Mouse (Mus musculus) midbrain, embryonic 12.5 days (tissue): ENCODE data around the gene Armc7. TPM values are rescaled to one million over a fixed set of nuclear protein-coding genes. Genes with fewer than 3 reads are reported as not detected.

Source experiments
- ATAC-seq: fragments of 200-750 bp; cut with Nextera tagmentation; 2 replicates; pipeline ENCODE4 v1.8.0; 2017; ENCODE audit warnings: low read depth, moderate TSS enrichment, moderate library complexity; ENCODE audit not compliant: low FRiP score
- H3K27ac ChIP-seq: fragments of 300-500 bp; sonication (generic); replicated peaks from 2 replicates; pipeline ENCODE4 v1.5.1; 2016; ENCODE audit warnings: mild to moderate bottlenecking
- H3K27me3 ChIP-seq: fragments of 300-500 bp; sonication (generic); 2 replicates; pipeline ENCODE4 v1.6.1; 2016; ENCODE audit warnings: mild to moderate bottlenecking
- H3K36me3 ChIP-seq: fragments of 300-500 bp; sonication (generic); 2 replicates; pipeline ENCODE4 v1.6.1; 2016
- H3K4me1 ChIP-seq: fragments of 300-500 bp; sonication (generic); 2 replicates; pipeline ENCODE4 v1.6.1; 2016
- H3K4me2 ChIP-seq: fragments of 300-500 bp; sonication (generic); replicated peaks from 2 replicates; pipeline ENCODE4 v1.6.1; 2016; ENCODE audit warnings: mild to moderate bottlenecking, moderate library complexity
- H3K4me3 ChIP-seq: fragments of 300-500 bp; sonication (generic); 2 replicates; pipeline ENCODE4 v1.5.1; 2016; ENCODE audit warnings: mild to moderate bottlenecking
- H3K9ac ChIP-seq: fragments of 300-500 bp; sonication (generic); replicated peaks from 2 replicates; pipeline ENCODE4 v1.6.1; 2016; ENCODE audit warnings: mild to moderate bottlenecking, moderate library complexity
- H3K9me3 ChIP-seq: fragments of 300-500 bp; sonication (generic); 2 replicates; pipeline ENCODE4 v1.6.1; 2016; ENCODE audit warnings: mild to moderate bottlenecking
- WGBS: fragments of 180-500 bp; shearing (Covaris S2); methylation state at CpG from one replicate; pipeline ENCODE4 v1.1.7; 2016; 5-methylcytosine and 5-hydroxymethylcytosine counted together
- polyA plus RNA-seq: library from polyadenylated mRNA; unstranded; fragments of >200 nt; fragmentation: Nextera tagmentation; extraction: Ambion mirVana; gene quantifications from 2 replicates; pipeline ENCODE4 v1.2.1, GENCODE M21; 2016

The Armc7 gene
- polyA plus RNA-seq, 1 experiment from 2014 or later = 10.3 TPM

- 95% methylated on average over 6 of the region's 6 CpGs for WGBS
- Histone ChIP-seq H3K27ac (no peak overlapping the region), H3K4me2 (no peak overlapping the region), H3K4me3 (no peak overlapping the region), H3K27me3 (no peaks in the 10 kb centered on the region), H3K36me3 (peaks cover 62% of the 10 kb centered on the region), H3K4me1 (peaks cover 17% of the 10 kb centered on the region), H3K9me3 (no peaks in the 10 kb centered on the region), H3K9ac (no peak overlapping the region)
- ATAC-seq = no peak
Measured at GRCm38 (mm10) chr11:115502636-115503035, 27.2 kb downstream of the Armc7 start.

GRCm38 (mm10) chr11:115506586-115506985 is 31.1 kb downstream of the Armc7 start:
- H3K9me3 ChIP-seq = no peaks in the 10 kb centered on the region
- no peak overlapping the region for H3K9ac ChIP-seq
- H3K27me3 ChIP-seq = no peaks in the 10 kb centered on the region
- WGBS = 66% methylated on average over 3 of the region's 3 CpGs
- no peak overlapping the region for H3K4me3 ChIP-seq
- ATAC-seq = no peak
- H3K36me3 ChIP-seq = peaks cover 24% of the 10 kb centered on the region
- H3K27ac ChIP-seq = no peak overlapping the region
- H3K4me2 ChIP-seq = no peak overlapping the region
- H3K4me1 ChIP-seq = peaks cover 52% of the 10 kb centered on the region

- Histone ChIP-seq H3K9ac (no peak overlapping the region), H3K27me3 (no peaks in the 10 kb centered on the region), H3K36me3 (peaks cover 12% of the 10 kb centered on the region), H3K4me1 (peaks cover 56% of the 10 kb centered on the region), H3K4me2 (no peak overlapping the region), H3K9me3 (no peaks in the 10 kb centered on the region), H3K27ac (no peak overlapping the region), H3K4me3 (no peak overlapping the region)
- 81% methylated on average over 2 of the region's 2 CpGs for WGBS
- no peak for ATAC-seq
Measured at GRCm38 (mm10) chr11:115508061-115508460, 32.6 kb downstream of the Armc7 start.

- Histone ChIP-seq H3K27ac (0 out of 2 replicates have a peak overlapping the region, but pooled peaks have one; percentile 42), H3K4me2 (peak overlapping the region; percentile 77), H3K27me3 (no peaks in the 10 kb centered on the region), H3K9ac (peak overlapping the region; percentile 39), H3K36me3 (no peaks in the 10 kb centered on the region), H3K4me3 (peak overlapping the region; percentile 92), H3K9me3 (no peaks in the 10 kb centered on the region), H3K4me1 (peaks cover 57% of the 10 kb centered on the region)
- 43% methylated on average over 6 of the region's 6 CpGs for WGBS
- no peak for ATAC-seq
Measured at GRCm38 (mm10) chr11:115509773-115510506, 34.5 kb downstream of the Armc7 start.

- Histone ChIP-seq H3K9ac (peak overlapping the region; percentile 98; the same call in 1 of the 2 replicates), H3K9me3 (no peaks in the 10 kb centered on the region), H3K4me3 (peak overlapping the region; percentile 92), H3K4me1 (peaks cover 60% of the 10 kb centered on the region), H3K27me3 (no peaks in the 10 kb centered on the region), H3K36me3 (no peaks in the 10 kb centered on the region), H3K27ac (no peak overlapping the region), H3K4me2 (peak overlapping the region; percentile 77)
- no peak for ATAC-seq
- WGBS = 70% methylated on average over 5 of the region's 5 CpGs
Measured at GRCm38 (mm10) chr11:115510507-115510888, 35.0 kb downstream of the Armc7 start.

- no peaks in the 10 kb centered on the region for H3K27me3 ChIP-seq
- H3K36me3 ChIP-seq = no peaks in the 10 kb centered on the region
- H3K9me3 ChIP-seq = no peaks in the 10 kb centered on the region
- peak overlapping the region; percentile 77 for H3K4me2 ChIP-seq
- H3K27ac ChIP-seq = no peak overlapping the region
- peak overlapping the region; percentile 92 for H3K4me3 ChIP-seq
- ATAC-seq = no peak
- peak overlapping the region; percentile 98 for H3K9ac ChIP-seq
- 68% methylated on average over 2 of the region's 2 CpGs for WGBS
- peaks cover 57% of the 10 kb centered on the region for H3K4me1 ChIP-seq
Measured at GRCm38 (mm10) chr11:115511121-115511520, 35.7 kb downstream of the Armc7 start.

GRCm38 (mm10) chr11:115512004-115512403 is 36.5 kb downstream of the Armc7 start:
- peak overlapping the region; percentile 81; the same call in 1 of the 2 replicates for H3K27ac ChIP-seq
- no peaks in the 10 kb centered on the region for H3K27me3 ChIP-seq
- ATAC-seq = no peak
- H3K4me2 ChIP-seq = peak overlapping the region; percentile 77
- H3K4me3 ChIP-seq = peak overlapping the region; percentile 92
- H3K4me1 ChIP-seq = peaks cover 49% of the 10 kb centered on the region
- WGBS = 43% methylated on average over 3 of the region's 3 CpGs
- no peaks in the 10 kb centered on the region for H3K9me3 ChIP-seq
- H3K9ac ChIP-seq = peak overlapping the region; percentile 98
- no peaks in the 10 kb centered on the region for H3K36me3 ChIP-seq

- Histone ChIP-seq H3K4me3 (peak overlapping the region; percentile 92), H3K27ac (peak overlapping the region; percentile 81), H3K9ac (peak overlapping the region; percentile 98), H3K36me3 (no peaks in the 10 kb centered on the region), H3K4me2 (peak overlapping the region; percentile 77), H3K27me3 (no peaks in the 10 kb centered on the region), H3K9me3 (no peaks in the 10 kb centered on the region), H3K4me1 (peaks cover 43% of the 10 kb centered on the region)
- no peak for ATAC-seq
- 17% methylated on average over 8 of the region's 8 CpGs for WGBS
Measured at GRCm38 (mm10) chr11:115512407-115513183, 37.1 kb downstream of the Armc7 start.

- under 1% methylated on average over 57 of the region's 57 CpGs for WGBS
- H3K27me3 ChIP-seq = no peaks in the 10 kb centered on the region
- peak overlapping the region; percentile 81 for H3K27ac ChIP-seq
- H3K4me1 ChIP-seq = peaks cover 34% of the 10 kb centered on the region
- no peaks in the 10 kb centered on the region for H3K9me3 ChIP-seq
- peak; percentile 71 for ATAC-seq
- H3K36me3 ChIP-seq = no peaks in the 10 kb centered on the region
- peak overlapping the region; percentile 92 for H3K4me3 ChIP-seq
- H3K4me2 ChIP-seq = peak overlapping the region; percentile 77
- H3K9ac ChIP-seq = peak overlapping the region; percentile 98
Measured at GRCm38 (mm10) chr11:115513271-115514237, 38.1 kb downstream of the Armc7 start.

- Histone ChIP-seq H3K4me1 (peaks cover 29% of the 10 kb centered on the region), H3K4me3 (peak within 1 kb of the TSS; percentile 92), H3K9ac (peak within 1 kb of the TSS; percentile 98), H3K27ac (peak within 1 kb of the TSS; percentile 81), H3K4me2 (peak within 1 kb of the TSS; percentile 77), H3K36me3 (no peaks in the 10 kb centered on the region), H3K9me3 (no peaks in the 10 kb centered on the region), H3K27me3 (no peaks in the 10 kb centered on the region)
- ATAC-seq = peak; percentile 96
- under 1% methylated on average over 24 of the region's 24 CpGs for WGBS
Measured at GRCm38 (mm10) chr11:115514238-115514663, 38.8 kb downstream of the Armc7 start, which contains the start of gene Jpt1. Gene Jpt1 (minus strand): TSS chr11:115514387.

GRCm38 (mm10) chr11:115515021-115515420 is 39.6 kb downstream of the Armc7 start:
- H3K4me1 ChIP-seq = peaks cover 24% of the 10 kb centered on the region
- H3K27me3 ChIP-seq = no peaks in the 10 kb centered on the region
- no peak overlapping the region for H3K4me2 ChIP-seq
- H3K9me3 ChIP-seq = no peaks in the 10 kb centered on the region
- H3K27ac ChIP-seq = no peak overlapping the region
- H3K4me3 ChIP-seq = no peak overlapping the region
- WGBS = 79% methylated on average over 6 of the region's 6 CpGs
- H3K9ac ChIP-seq = no peak overlapping the region
- no peak for ATAC-seq
- no peaks in the 10 kb centered on the region for H3K36me3 ChIP-seq
